Mouse (Mus musculus) NIH3T3 (cell line): Measurements from ENCODE around the gene Psme3.
A peak's percentile ranks its signal among the peaks of the same experiment; 100 is the strongest.

ENCODE experiments used
- DNase-seq: peaks from one replicate; pipeline ENCODE4 v3.0.0-alpha.2; 2012; ENCODE audit warnings: low read depth

Gene Psme3

DNA sequence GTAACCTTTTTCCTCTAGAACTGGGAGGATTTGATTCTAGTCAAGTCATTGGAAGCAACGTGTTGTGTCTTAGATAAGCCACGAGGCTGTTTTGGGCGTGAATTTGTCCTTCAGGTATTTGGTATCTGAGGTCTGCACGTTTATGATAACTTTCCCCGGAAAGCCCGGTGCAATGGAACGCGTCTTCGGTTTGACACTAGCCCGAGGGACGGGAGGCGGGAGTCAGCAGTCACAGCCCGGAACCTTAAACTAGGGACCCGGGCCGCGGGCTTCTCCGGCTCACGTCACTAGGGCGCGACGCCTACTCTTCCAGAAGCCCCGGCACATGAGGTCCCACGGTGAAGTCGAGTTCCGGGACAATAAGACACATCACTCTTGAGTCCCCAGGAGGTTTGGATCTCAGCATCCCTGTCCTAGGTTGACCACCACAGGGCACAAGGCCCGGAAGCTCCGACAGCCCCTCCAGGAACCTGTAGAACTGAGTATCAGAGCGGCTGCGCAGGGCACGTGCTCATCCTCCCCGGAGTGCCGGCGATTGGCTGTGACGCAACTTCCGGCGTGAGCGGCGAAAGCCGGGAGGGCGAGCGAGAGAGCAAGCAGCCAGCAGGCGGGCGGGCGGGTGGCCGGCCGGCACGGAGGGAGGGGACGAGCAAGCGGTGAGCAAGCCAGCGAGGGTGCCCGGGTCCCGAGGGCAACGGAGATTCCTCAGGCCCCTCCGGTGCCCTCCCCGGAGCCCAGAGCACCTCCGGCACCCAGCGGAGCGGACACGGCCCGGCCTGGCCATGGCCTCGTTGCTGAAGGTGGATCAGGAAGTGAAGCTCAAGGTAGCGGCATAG, at the start of gene Psme3:
Psme3 (plus strand) TSS at position 549 of the 836 bp plus-strand sequence.
- peak; percentile 94 for DNase-seq

DNA sequence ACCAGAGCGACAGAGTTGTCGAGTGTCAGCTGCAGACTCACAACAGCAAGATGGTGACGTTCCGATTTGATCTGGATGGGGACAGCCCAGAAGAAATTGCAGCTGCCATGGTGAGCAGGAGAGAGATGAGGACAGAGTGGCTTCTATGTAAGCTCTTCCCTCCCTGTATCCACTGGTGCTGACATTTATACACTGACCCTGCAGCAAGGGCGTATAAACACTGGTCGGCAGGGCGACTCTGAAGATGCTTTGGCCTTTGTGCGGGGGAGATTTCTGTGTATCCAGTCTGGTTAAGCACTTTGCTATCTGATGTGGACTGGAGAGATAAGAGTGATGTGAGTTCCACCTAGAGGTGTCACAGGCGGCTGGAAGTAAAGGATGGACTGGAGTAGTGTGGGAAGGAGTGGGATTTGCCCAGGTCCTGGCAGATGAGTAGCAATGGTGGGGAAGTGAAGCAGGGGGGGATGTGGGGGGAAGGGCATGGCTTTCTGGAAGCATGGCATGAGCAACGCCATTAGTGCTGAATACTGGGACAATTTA, 46.4 kb upstream of the Psme3 start:
- no peak for DNase-seq

DNA sequence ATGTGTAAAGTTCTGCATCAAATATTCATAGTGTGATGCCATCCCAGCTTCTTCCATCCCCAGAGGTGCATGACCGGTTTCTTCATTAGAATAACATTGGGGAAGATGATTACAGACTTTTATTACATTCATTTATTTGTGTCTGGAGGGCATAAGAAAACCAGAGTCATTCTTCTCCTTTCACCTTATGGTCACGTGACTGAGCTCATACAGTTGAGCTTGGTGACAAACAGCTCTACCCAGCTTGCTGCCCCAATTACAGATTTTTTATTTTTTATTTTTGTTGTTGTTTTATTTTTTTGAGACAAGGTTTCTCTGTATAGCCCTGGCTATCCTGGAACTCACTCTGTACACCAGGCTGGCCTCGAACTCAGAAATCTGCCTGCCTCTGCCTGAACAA, 43.6 kb upstream of the Psme3 start:
- no peak for DNase-seq

DNA sequence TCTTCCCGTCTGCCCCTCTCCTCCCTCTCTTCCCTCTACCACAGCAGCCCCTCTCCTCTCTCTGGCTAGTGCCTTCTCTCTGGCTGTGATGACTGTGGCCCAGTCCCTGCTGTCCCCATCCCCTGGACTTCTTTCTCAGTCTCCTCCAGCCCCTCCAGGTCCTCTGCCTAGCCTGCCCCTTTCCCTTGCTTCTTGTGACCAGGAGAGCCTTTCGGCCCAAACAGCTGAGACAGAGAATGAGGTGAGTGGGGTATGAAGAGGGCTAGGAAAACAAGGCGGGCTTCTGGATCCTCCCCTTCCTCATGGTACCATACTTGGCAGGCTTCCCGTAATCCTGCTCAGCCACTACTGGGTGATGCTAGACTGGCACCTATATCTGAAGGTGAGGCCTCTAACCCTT, 40.7 kb upstream of the Psme3 start:
- no peak for DNase-seq

DNA sequence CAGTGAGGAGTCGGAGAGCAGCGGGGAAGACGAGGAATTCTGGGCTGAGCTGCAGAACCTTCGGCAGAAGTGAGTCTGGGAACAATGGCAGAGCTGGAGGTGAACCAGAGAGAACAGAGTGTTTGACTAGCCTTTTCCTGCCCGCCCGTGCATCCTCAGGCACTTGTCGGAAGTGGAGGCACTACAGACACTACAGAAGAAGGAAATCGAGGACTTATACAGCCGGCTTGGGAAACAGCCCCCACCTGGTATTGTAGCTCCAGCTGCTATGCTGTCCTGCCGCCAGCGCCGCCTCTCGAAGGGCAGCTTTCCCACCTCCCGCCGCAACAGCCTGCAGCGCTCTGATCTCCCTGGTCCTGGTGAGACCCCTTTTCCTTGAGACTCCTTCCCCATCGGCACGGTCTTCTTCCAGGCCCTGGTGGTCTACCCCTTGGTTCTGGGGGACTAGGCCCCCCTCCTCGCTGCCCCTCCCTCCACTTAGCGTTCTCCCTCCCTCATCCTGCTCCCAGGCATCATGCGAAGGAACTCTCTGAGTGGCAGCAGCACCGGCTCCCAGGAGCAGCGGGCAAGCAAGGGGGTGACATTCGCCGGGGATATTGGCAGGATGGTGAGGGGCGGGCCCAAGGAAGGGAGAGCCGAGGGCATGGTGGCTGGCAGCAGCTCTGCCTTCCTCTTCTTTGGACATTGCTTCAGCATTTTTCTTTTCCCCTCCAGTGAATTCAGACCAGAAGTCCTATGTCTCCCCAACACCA, 39.5 kb upstream of the Psme3 start:
- no peak for DNase-seq

DNA sequence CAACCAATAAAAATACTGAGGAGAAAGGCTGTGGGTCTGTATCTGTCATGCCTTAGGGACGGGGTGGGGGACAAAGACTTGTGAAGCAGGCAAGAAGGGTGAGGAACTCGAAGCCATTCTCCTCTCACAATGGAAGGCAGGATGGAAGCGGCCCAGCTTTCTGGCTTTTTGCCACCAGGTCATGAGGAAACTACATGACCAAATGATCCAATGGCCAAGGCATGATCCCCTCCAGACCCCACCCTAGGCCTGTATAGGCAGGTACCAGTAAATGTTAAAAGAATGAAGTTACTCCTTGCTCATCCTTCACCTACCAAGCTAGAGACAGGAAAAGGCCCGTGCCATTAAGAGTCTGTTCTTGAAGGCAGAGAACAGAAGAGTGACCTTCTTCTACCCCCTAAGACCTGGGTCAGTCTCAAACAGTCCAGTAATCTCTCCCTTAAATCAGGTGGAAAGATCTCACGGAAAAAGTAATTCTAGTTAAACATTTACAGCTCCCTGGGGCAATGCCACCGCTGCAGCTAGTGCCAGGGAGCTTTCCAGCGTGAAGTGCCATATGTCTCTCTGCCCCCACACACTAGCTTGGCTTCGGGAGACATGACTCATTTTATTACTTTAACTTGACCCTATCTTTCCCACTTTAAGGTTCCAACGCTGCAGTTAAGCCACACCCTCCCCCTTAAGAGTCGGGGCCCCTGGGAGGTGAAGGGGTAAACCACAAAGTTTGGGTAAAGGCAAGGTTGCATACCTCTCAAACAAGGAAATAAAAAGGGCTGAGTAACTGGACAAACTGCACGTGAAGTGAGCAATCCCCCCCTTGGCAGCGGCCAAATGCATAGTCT, 38.4 kb upstream of the Psme3 start:
- DNase-seq: peak; percentile 82

DNA sequence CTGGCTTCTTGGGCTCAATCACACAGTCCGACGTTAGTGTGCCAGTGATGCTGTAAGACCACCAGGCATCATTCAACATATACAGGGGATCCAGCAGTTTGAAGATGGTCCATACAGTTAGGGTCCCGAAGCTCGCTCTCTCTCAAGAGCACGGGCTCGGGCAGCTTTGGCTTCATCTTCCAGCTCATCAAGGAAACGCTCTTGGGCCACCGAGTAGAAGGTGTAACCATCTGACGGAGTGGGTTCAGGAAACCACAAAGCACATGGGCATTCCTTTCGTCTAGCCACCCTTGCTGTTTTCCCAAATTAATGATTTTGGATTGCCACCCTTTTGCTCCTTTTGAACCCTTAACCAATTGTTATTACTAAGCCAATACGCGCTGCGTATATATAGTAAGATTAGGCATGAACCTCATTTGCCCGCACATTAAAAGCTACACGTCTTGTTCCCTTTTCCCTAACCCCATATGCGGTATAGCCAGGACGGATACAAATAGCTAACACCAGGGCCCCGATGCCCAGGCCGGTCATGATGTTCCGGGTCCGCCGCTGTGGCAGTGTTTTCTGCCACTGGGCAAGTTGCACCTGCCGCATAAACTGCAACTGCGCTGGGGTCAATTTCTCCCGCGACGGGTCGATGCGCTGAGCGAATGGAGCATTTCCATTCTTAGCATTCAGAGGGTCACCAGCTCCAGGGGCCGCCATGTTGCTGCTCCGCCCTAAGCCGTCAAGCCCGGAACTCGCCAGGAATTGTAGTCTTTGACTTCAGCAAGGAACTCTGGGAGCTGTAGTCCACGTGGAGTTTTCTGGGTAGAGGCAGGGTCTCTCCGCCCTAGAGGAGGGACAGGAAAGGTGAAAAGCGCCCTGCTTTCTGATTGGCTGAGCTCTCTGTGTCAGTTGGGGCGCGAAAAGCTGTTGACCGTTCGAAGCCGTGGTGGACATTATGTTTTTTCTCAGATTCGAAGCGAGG, 37.5 kb upstream of the Psme3 start, which contains the start of the genes Cntd1 and Coa3:
Cntd1 (plus strand) TSS at position 790 of the 970 bp plus-strand sequence.
Coa3 (minus strand) TSS at position 892 of the 970 bp plus-strand sequence.
- peak; percentile 90 for DNase-seq

DNA sequence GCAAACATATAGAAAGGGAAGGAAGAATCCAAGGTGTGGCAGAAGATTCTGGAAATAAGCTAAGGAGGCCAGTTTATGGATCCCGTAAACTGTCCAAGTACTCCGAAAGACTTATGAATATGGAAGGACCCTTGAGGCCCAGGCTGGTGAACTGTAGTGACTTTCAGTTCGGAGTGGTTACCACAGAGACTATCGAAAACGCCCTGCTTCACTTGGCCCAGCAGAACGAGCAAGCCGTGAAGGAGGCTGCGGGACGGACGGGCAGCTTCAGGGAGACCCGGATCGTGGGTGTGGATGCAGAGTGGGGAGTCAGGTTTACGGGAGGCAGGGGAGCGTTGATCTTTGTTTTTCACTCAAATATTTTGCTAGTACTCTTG, 36.8 kb upstream of the Psme3 start:
- DNase-seq: no peak

DNA sequence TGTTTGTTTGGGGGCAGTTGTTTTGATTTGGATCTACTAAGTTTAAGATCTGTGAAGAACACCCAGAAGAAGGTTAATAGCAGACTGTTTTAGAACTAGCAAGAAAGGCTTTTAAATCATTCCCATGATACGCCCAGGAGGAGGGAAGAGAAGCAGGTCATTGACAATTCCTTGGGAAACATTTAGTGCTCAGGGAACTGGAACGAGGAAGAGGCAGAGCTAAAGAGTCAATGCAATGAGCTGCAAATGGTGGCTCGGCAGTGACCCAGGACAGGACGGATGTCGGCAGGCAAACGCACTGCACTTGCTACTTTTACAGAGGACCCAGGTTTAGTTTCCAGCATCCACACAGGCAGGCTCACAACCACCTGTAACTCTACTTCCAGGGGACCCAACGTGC, 35.2 kb upstream of the Psme3 start:
- DNase-seq: no peak

DNA sequence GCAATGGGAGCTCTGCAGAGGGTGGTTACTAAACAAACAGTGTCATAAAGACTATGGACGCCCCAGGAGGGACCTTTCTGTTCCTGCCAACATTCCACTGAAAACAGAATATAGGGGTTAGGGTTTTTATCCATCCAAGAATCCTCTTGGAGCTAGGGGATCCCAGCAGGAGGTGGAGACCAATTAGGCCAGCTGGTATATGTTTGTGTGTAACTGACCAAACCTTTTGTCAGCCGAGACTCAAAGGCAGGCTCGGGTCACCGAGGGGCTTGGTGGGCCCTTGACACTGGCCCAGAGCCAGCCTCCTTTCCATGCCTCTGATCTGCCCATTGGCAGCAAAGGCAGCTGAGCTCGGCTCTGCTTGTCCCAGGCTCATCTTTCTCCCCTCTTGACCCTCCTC, 33.1 kb upstream of the Psme3 start:
- DNase-seq: no peak

DNA sequence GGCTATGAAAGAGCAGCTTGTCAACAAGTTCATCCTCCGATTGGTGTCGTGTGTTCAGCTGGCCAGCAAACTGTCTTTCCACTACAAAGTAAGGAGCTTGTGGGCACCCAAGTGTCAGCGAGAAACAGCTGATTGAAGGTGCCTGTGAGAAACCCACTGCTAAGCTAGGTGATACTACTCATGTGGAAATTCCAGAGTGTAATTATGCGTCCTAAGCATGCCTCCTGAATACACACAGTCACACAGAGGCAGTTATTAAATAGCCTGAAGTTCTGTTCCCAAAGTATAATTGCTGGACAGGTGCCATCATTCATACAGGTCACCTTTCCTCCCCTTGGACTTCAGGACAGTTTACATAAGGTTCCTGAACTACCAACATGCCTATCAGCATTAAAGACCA, 32.2 kb upstream of the Psme3 start:
- DNase-seq: no peak

DNA sequence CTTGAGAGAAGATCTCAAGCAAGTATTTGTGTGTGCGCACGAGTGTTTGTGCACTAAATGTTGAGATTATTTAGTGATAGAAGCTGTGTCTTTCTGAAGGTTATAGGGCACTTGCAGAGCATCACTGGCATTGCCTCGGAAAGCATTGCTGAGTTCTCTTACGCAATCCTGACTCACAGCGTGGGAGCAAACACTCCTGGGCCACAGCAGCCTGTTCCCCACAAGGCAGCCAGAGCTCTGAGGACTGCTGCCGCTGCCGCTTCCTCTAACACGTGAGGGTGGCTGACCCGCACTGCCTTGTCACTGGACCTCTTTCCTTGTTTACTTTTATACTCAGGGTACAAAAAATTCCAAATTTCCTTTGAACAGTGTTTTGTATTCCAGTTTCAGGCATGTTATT, 28.7 kb upstream of the Psme3 start:
- peak; percentile 81 for DNase-seq

DNA sequence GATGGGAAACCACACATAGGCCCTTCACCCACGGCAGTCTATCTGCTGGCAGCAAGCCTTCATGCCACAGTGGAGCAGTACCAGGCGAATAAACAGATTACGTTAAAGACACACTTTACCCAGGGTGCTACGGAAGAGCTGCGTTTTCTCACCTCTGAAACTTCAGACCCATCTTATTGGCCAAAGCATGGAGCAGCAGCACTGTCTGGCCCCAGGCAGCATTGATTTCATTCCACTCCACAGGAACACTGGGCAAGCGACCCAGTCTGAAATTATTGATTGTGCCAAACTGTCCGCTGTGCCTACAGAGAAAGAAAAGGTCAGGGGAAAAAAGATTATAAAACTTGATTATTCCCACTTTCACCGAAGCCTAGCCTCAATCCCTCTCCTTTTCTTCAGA, 24.8 kb upstream of the Psme3 start:
- DNase-seq: no peak

DNA sequence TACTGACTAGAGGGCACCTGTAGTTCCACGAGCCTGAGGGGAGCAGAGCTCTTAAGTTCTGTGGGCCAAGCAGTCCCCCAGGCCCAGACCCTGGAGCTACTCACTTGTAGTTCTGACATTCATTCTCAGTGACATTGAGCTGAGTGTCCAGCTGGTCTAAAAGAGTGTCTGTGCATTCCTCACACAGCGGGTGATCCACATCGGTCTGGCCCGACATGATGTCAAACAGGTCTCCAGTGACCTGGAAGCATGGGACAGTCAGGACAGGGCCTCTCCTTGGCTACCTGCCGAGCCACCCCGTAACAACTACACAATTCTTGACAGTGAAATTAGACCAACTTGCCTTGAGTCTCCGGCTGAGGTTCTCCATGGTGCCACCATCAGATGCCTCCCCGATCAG, 20.8 kb upstream of the Psme3 start:
- no peak for DNase-seq

DNA sequence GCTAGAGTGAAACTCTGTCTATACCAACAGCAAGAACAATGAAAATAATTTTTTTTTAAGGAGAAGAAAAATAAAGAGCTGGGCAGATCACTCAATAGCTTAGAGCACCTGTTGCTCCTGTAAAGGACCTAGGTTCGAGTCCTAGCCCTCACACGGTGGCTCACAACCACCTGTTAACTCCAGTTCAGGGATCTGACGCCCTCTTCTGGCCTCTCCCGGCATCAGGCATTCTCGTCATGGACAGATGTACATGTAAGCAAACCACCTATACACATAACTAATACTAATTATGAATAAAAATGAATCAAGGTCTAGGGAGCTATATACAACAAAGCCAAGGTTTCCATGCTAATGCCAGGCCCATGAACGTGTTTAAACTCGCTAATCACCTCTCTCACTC, 15.1 kb upstream of the Psme3 start:
- peak; percentile 35 for DNase-seq

DNA sequence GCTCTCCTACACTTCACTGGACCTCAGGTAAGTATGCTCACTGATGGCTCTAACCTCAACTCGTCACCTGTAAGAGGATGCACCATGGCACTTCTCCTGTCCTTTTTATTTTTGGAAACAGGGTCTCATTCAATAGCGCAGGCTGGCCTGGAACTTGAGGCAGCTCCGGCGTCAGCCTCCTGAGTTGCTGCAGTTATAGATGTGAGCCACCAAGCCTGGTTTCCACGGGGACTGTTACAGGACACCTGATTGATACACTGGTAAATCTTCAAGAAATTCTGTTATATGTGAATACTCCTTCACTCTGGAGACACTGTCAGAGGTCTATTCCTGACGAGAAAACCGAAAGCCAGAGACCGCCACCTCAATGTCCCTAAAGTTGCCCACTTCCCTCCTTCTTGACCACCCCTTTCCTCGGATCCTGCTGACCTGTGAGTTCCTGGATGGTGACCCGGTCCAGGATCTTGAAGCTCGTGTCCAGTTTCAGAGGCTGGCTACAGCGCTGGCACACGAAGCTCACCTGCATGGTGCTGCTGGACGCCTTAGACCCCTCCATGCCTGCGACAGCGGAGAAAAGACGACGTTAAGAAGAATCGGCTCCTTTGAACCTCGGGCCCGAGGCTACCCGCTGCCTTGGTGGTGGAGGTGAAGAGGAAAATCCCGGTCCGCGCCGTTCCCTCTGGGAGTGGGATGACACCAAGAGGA, 14.6 kb upstream of the Psme3 start:
- DNase-seq: no peak

DNA sequence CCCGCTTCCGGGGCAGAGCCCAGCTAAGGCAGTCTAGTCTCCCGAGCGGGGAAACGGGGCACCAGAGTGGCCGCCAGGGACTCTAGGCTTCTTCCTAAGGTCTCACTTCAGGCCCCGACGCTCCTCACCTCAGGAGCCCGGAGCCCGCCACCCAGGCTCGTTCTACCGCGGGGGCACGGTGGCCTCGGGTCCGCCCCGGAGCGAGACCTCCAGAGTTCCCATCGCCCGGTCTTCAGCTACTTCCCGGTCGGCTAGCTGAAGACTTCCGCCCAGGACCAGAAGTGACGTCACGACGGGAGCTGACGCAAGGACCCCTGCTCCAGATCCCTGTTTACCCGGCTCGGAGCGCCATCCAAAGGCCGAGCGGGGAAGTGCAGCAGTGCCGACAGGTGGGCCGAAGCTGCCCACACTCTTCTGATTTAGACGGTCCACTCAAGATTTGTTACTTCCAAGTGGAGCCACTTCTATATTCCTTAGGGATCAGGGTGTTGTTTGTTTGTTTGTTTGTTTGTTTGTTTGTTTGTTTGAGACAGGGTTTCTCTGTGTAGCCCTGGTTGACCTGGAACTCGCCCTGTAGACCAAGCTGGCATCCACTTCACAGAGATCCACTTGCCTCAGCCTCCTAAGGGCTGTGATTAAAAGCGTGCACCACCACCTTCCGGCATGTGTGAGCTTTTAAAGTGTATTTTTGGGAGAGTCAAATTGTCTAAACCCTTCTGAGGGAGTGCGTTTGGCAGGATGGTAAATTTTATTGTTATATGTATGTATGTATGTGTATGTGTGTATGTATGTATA, 13.8 kb upstream of the Psme3 start, which contains the start of gene Becn1:
Becn1 (minus strand) TSS at position 283 of the 795 bp plus-strand sequence.
- peak; percentile 98 for DNase-seq

DNA sequence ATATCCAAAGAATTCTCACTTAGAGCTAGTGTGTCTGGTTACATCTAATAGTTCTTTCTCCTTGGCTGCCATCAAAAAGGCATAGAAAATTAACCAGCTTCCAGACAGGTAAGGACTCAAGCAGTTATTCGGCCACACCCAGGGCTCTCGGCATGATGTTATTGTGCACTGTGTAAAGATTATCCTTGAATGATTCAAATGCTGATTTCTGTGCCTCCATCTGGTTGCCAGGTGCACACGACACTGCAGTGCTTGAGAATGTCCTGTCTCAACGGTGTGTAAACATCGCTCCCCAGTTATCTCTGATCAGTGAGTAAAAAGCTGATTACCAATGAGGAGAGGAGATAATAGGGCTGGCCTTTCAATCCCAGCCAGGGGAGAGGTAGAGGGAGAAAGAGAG, 8.3 kb upstream of the Psme3 start:
- no peak for DNase-seq

DNA sequence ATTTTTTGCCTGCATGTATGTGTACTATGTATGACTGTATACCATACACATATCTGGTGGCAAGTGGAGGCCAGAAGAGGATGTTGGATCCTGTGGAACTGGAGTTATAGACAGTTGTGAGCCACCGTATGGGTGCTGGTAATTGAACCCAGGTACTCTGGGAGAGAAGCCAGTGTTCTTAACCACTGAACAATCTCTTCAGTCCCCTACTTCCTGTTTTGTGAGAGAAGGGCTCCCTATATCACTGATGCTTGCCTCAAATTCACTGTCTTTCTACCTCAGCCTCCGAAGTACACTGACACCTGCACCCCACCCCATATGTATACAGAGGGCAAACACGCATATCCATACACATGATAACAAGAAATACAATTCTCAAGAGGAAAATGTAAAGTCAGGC, 4.9 kb upstream of the Psme3 start:
- no peak for DNase-seq
